Mouse (Mus musculus) gonadal fat pad, adult 2 months (tissue): Measurements from ENCODE around the gene Tmem9. TPM values are rescaled to one million over a fixed set of nuclear protein-coding genes. Genes with fewer than 3 reads are reported as not detected.

Source experiments
- DNase-seq: peaks from one replicate; pipeline ENCODE4 v3.0.0-alpha.2; 2012; ENCODE audit warnings: low read depth
- polyA plus RNA-seq: library from polyadenylated mRNA; depleted of rRNA; stranded (reverse); fragments of >200 nt; gene quantifications from 2 replicates; pipeline ENCODE4 v1.2.3, GENCODE M21; 2012; rRNA removed

The Tmem9 gene
- 89.9 and 107 TPM in 2 replicates for polyA plus RNA-seq

- DNase-seq: no peak
Observed at GRCm38 (mm10) chr1:136007211-136008158, at the start of gene Tmem9. Gene Tmem9 (plus strand): TSS chr1:136008150.

GRCm38 (mm10) chr1:135958483-135958882 is 49.5 kb upstream of the Tmem9 start:
- no peak for DNase-seq

GRCm38 (mm10) chr1:135963177-135963576 is 44.8 kb upstream of the Tmem9 start:
- DNase-seq: no peak

- no peak for DNase-seq
Observed at GRCm38 (mm10) chr1:135964561-135964960, 43.4 kb upstream of the Tmem9 start.

- DNase-seq: no peak
Observed at GRCm38 (mm10) chr1:135967739-135968138, 40.2 kb upstream of the Tmem9 start.

- DNase-seq: no peak
Observed at GRCm38 (mm10) chr1:135970486-135970885, 37.5 kb upstream of the Tmem9 start.

GRCm38 (mm10) chr1:135972576-135972975 is 35.4 kb upstream of the Tmem9 start:
- no peak for DNase-seq

GRCm38 (mm10) chr1:135984105-135984504 is 23.8 kb upstream of the Tmem9 start:
- no peak for DNase-seq

GRCm38 (mm10) chr1:135989876-135990275 is 18.1 kb upstream of the Tmem9 start:
- DNase-seq: no peak

GRCm38 (mm10) chr1:135993470-135993869 is 14.5 kb upstream of the Tmem9 start:
- no peak for DNase-seq

- DNase-seq: no peak
Observed at GRCm38 (mm10) chr1:135997537-135997936, 10.4 kb upstream of the Tmem9 start.

GRCm38 (mm10) chr1:135999720-136000287 is 8.1 kb upstream of the Tmem9 start:
- no peak for DNase-seq

GRCm38 (mm10) chr1:136001438-136001837 is 6.5 kb upstream of the Tmem9 start:
- DNase-seq: no peak

GRCm38 (mm10) chr1:136006292-136006748 is 1.6 kb upstream of the Tmem9 start, which contains the start of gene Igfn1:
Gene Igfn1 (minus strand): TSS chr1:136006342.
- no peak for DNase-seq

GRCm38 (mm10) chr1:136008159-136008533 is 196 bp downstream of the Tmem9 start:
- DNase-seq: no peak

- DNase-seq: no peak
Observed at GRCm38 (mm10) chr1:136010247-136010646, 2.3 kb downstream of the Tmem9 start.

GRCm38 (mm10) chr1:136013513-136013912 is 5.6 kb downstream of the Tmem9 start:
- no peak for DNase-seq

GRCm38 (mm10) chr1:136014796-136015502 is 7.0 kb downstream of the Tmem9 start:
- DNase-seq: no peak

- DNase-seq: no peak
Observed at GRCm38 (mm10) chr1:136017307-136017706, 9.4 kb downstream of the Tmem9 start.

- peak; percentile 59 for DNase-seq
Observed at GRCm38 (mm10) chr1:136017907-136018313, 10.0 kb downstream of the Tmem9 start.

- DNase-seq: no peak
Observed at GRCm38 (mm10) chr1:136018390-136019189, 10.6 kb downstream of the Tmem9 start.
